Mouse (Mus musculus) midbrain, embryonic 15.5 days (tissue): Measurements from ENCODE around the gene B3gnt8. TPM values are rescaled to one million over a fixed set of nuclear protein-coding genes. Genes with fewer than 3 reads are reported as not detected.

Experiments used
- ATAC-seq: fragments of 200-750 bp; cut with Nextera tagmentation; replicated peaks from 2 replicates; pipeline ENCODE4 v1.8.0; 2017; ENCODE audit warnings: moderate TSS enrichment
- H3K27ac ChIP-seq: fragments of 300-500 bp; sonication (generic); 2 replicates; pipeline ENCODE4 v1.5.1; 2015; ENCODE audit warnings: mild to moderate bottlenecking, inconsistent platforms
- H3K27me3 ChIP-seq: fragments of 300-500 bp; sonication (generic); replicated peaks from 2 replicates; pipeline ENCODE4 v1.6.1; 2015; ENCODE audit warnings: inconsistent platforms
- H3K36me3 ChIP-seq: fragments of 300-500 bp; sonication (generic); replicated peaks from 2 replicates; pipeline ENCODE4 v1.6.1; 2015; ENCODE audit warnings: inconsistent platforms
- H3K4me1 ChIP-seq: fragments of 300-500 bp; sonication (generic); 2 replicates; pipeline ENCODE4 v1.6.1; 2015; ENCODE audit warnings: inconsistent platforms
- H3K4me2 ChIP-seq: fragments of 300-500 bp; sonication (generic); 2 replicates; pipeline ENCODE4 v1.6.1; 2015; ENCODE audit warnings: inconsistent platforms, mild to moderate bottlenecking, moderate library complexity
- H3K4me3 ChIP-seq: fragments of 300-500 bp; sonication (generic); 2 replicates; pipeline ENCODE4 v1.5.1; 2015; ENCODE audit warnings: mild to moderate bottlenecking, inconsistent platforms
- H3K9ac ChIP-seq: fragments of 300-500 bp; sonication (generic); 2 replicates; pipeline ENCODE4 v1.6.1; 2015; ENCODE audit warnings: mild to moderate bottlenecking, inconsistent platforms
- H3K9me3 ChIP-seq: fragments of 300-500 bp; sonication (generic); 2 replicates; pipeline ENCODE4 v1.6.1; 2016; ENCODE audit warnings: inconsistent platforms
- WGBS: fragments of 180-500 bp; shearing (Covaris S2); methylation state at CpG from one replicate; pipeline ENCODE4 v1.1.7; 2015; ENCODE audit warnings: mixed read lengths; 5-methylcytosine and 5-hydroxymethylcytosine counted together
- polyA plus RNA-seq: library from polyadenylated mRNA; unstranded; fragments of >200 nt; fragmentation: Nextera tagmentation; extraction: Ambion mirVana; gene quantifications from 2 replicates; pipeline ENCODE4 v1.2.1, GENCODE M21; 2015

The B3gnt8 gene
- polyA plus RNA-seq, 1 experiment from 2014 or later, result 0.68 TPM

- Histone ChIP-seq H3K27me3 (no peaks in the 10 kb centered on the region), H3K4me2 (no peak overlapping the region), H3K9me3 (no peaks in the 10 kb centered on the region), H3K27ac (no peak overlapping the region), H3K4me3 (no peak overlapping the region), H3K4me1 (no peaks in the 10 kb centered on the region), H3K9ac (no peak overlapping the region), H3K36me3 (no peaks in the 10 kb centered on the region)
- WGBS, result 67% methylated on average over 5 of the region's 5 CpGs
- no peak for ATAC-seq
Measured at GRCm38 (mm10) chr7:25647574-25648123, 21.2 kb downstream of the B3gnt8 start.

- Histone ChIP-seq H3K27ac (no peak overlapping the region), H3K27me3 (no peaks in the 10 kb centered on the region), H3K9ac (no peak overlapping the region), H3K4me2 (no peak overlapping the region), H3K4me1 (no peaks in the 10 kb centered on the region), H3K4me3 (no peak overlapping the region), H3K36me3 (no peaks in the 10 kb centered on the region), H3K9me3 (no peaks in the 10 kb centered on the region)
- no peak for ATAC-seq
- WGBS, result 82% methylated on average over 5 of the region's 5 CpGs
Measured at GRCm38 (mm10) chr7:25649839-25650238, 23.4 kb downstream of the B3gnt8 start.

GRCm38 (mm10) chr7:25651281-25651680 lies 24.8 kb downstream of the B3gnt8 start:
- no peaks in the 10 kb centered on the region for H3K9me3 ChIP-seq
- peaks cover 6% of the 10 kb centered on the region for H3K4me1 ChIP-seq
- WGBS, result 89% methylated on average over 8 of the region's 8 CpGs
- no peak overlapping the region for H3K9ac ChIP-seq
- H3K36me3 ChIP-seq, result no peaks in the 10 kb centered on the region
- H3K27ac ChIP-seq, result no peak overlapping the region
- no peak for ATAC-seq
- no peak overlapping the region for H3K4me2 ChIP-seq
- H3K27me3 ChIP-seq, result no peaks in the 10 kb centered on the region
- no peak overlapping the region for H3K4me3 ChIP-seq

GRCm38 (mm10) chr7:25652244-25652759 lies 25.8 kb downstream of the B3gnt8 start:
- no peak overlapping the region for H3K4me3 ChIP-seq
- no peaks in the 10 kb centered on the region for H3K9me3 ChIP-seq
- no peaks in the 10 kb centered on the region for H3K36me3 ChIP-seq
- 93% methylated on average over 12 of the region's 12 CpGs for WGBS
- no peak overlapping the region for H3K4me2 ChIP-seq
- peaks cover 16% of the 10 kb centered on the region for H3K4me1 ChIP-seq
- no peak for ATAC-seq
- H3K9ac ChIP-seq, result no peak overlapping the region
- no peak overlapping the region for H3K27ac ChIP-seq
- no peaks in the 10 kb centered on the region for H3K27me3 ChIP-seq

- Histone ChIP-seq H3K4me1 (peaks cover 32% of the 10 kb centered on the region), H3K36me3 (no peaks in the 10 kb centered on the region), H3K27ac (no peak overlapping the region), H3K9ac (no peak overlapping the region), H3K9me3 (no peaks in the 10 kb centered on the region), H3K4me2 (no peak overlapping the region), H3K4me3 (no peak overlapping the region), H3K27me3 (no peaks in the 10 kb centered on the region)
- no peak for ATAC-seq
- 77% methylated on average over 11 of the region's 11 CpGs for WGBS
Measured at GRCm38 (mm10) chr7:25655601-25656428, 29.4 kb downstream of the B3gnt8 start.

GRCm38 (mm10) chr7:25657785-25658184 lies 31.3 kb downstream of the B3gnt8 start:
- whole genome bisulfite sequencing, result 43% methylated on average over 10 of the region's 10 CpGs
- Histone ChIP-seq H3K36me3 (no peaks in the 10 kb centered on the region), H3K4me3 (peak overlapping the region; percentile 80), H3K27me3 (no peaks in the 10 kb centered on the region), H3K4me2 (peak overlapping the region; percentile 87), H3K27ac (no peak overlapping the region), H3K9ac (peak overlapping the region; percentile 65), H3K4me1 (peaks cover 32% of the 10 kb centered on the region), H3K9me3 (no peaks in the 10 kb centered on the region)
- no peak for ATAC-seq

GRCm38 (mm10) chr7:25658657-25659472 lies 32.4 kb downstream of the B3gnt8 start, which contains the start of the genes Bckdha and Exosc5:
TSS of gene Bckdha (minus strand) at chr7:25658981.
TSS of gene Exosc5 (plus strand) at chr7:25659164.
- Histone ChIP-seq H3K4me1 (peaks cover 32% of the 10 kb centered on the region), H3K9ac (peak within 1 kb of the TSS; percentile 65), H3K4me3 (peak within 1 kb of the TSS; percentile 80), H3K27ac (peak within 1 kb of the TSS; percentile 82), H3K36me3 (peaks cover 3% of the 10 kb centered on the region), H3K4me2 (peak within 1 kb of the TSS; percentile 87), H3K27me3 (no peaks in the 10 kb centered on the region), H3K9me3 (no peaks in the 10 kb centered on the region)
- peak; percentile 98 for ATAC-seq
- 1% methylated on average over 50 of the region's 50 CpGs for WGBS

GRCm38 (mm10) chr7:25666381-25666780 lies 39.9 kb downstream of the B3gnt8 start:
- 94% methylated on average over 8 of the region's 8 CpGs for WGBS
- peaks cover 15% of the 10 kb centered on the region for H3K36me3 ChIP-seq
- no peak for ATAC-seq

GRCm38 (mm10) chr7:25669158-25669557 lies 42.7 kb downstream of the B3gnt8 start:
- Histone ChIP-seq H3K4me1 (no peaks in the 10 kb centered on the region), H3K4me2 (no peak overlapping the region), H3K27me3 (peaks cover 10% of the 10 kb centered on the region), H3K9ac (no peak overlapping the region), H3K9me3 (no peaks in the 10 kb centered on the region), H3K36me3 (peaks cover 11% of the 10 kb centered on the region; the same call in 1 of the 2 replicates), H3K27ac (no peak overlapping the region), H3K4me3 (no peak overlapping the region)
- no peak for ATAC-seq
- 87% methylated on average over 10 of the region's 10 CpGs for WGBS

More at GRCm38 (mm10) chr7:25666381-25666780, 39.9 kb downstream of the B3gnt8 start:
- Histone ChIP-seq H3K9ac (no peak overlapping the region), H3K4me2 (no peak overlapping the region), H3K27me3 (no peaks in the 10 kb centered on the region), H3K27ac (no peak overlapping the region), H3K4me3 (no peak overlapping the region), H3K4me1 (no peaks in the 10 kb centered on the region), H3K9me3 (no peaks in the 10 kb centered on the region)

- Histone ChIP-seq H3K9me3 (no peaks in the 10 kb centered on the region), H3K4me1 (peaks cover 4% of the 10 kb centered on the region; the same call in 1 of the 2 replicates), H3K27me3 (peaks cover 15% of the 10 kb centered on the region), H3K4me2 (no peak overlapping the region), H3K36me3 (peaks cover 11% of the 10 kb centered on the region; the same call in 1 of the 2 replicates), H3K27ac (no peak overlapping the region), H3K9ac (no peak overlapping the region), H3K4me3 (no peak overlapping the region)
- ATAC-seq, result no peak
- WGBS, result 81% methylated on average over 9 of the region's 9 CpGs
Measured at GRCm38 (mm10) chr7:25669631-25670030, 43.2 kb downstream of the B3gnt8 start.

GRCm38 (mm10) chr7:25670096-25670495 lies 43.6 kb downstream of the B3gnt8 start:
- H3K4me2 ChIP-seq, result no peak overlapping the region
- no peak overlapping the region for H3K4me3 ChIP-seq
- H3K4me1 ChIP-seq, result peaks cover 8% of the 10 kb centered on the region; the same call in 1 of the 2 replicates
- H3K9ac ChIP-seq, result no peak overlapping the region
- no peaks in the 10 kb centered on the region for H3K9me3 ChIP-seq
- H3K27me3 ChIP-seq, result peaks cover 19% of the 10 kb centered on the region
- ATAC-seq, result no peak
- H3K27ac ChIP-seq, result no peak overlapping the region
- 91% methylated on average over 4 of the region's 4 CpGs for WGBS
- peaks cover 11% of the 10 kb centered on the region; the same call in 1 of the 2 replicates for H3K36me3 ChIP-seq

- Histone ChIP-seq H3K36me3 (peaks cover 7% of the 10 kb centered on the region; the same call in 1 of the 2 replicates), H3K27ac (no peak overlapping the region), H3K4me3 (no peak overlapping the region), H3K27me3 (peaks cover 23% of the 10 kb centered on the region), H3K9me3 (no peaks in the 10 kb centered on the region), H3K4me1 (peaks cover 8% of the 10 kb centered on the region; the same call in 1 of the 2 replicates), H3K9ac (no peak overlapping the region), H3K4me2 (no peak overlapping the region)
- 73% methylated on average over 2 of the region's 2 CpGs for WGBS
- ATAC-seq, result no peak
Measured at GRCm38 (mm10) chr7:25671686-25672085, 45.2 kb downstream of the B3gnt8 start.
